Mouse (Mus musculus): ENCODE measurements around the gene Hes1.
A peak's percentile ranks its signal among the peaks of the same experiment; 100 is the strongest.
"Not testable (repeated sequence)": the region's sequence is repeated elsewhere in the genome, so short reads cannot be mapped to it uniquely, and the experiment has no call there.

Hes1 gene

GRCm38 (mm10) chr16:30069950-30070770, 6.0 kb downstream of the Hes1 start:
- peak; percentile 82 for DNase-seq (ENCODE audit: low spot score)

- DNase-seq (ENCODE audit: low spot score) = peak; percentile 81
These were observed 6.6 kb downstream of the Hes1 start for GRCm38 (mm10) chr16:30070771-30071191.

- no peak for DNase-seq (ENCODE audit: low spot score)
These were observed 9.1 kb downstream of the Hes1 start for GRCm38 (mm10) chr16:30073317-30073716.

GRCm38 (mm10) chr16:30081498-30081897, 17.3 kb downstream of the Hes1 start:
- no peak for DNase-seq (ENCODE audit: low spot score)

GRCm38 (mm10) chr16:30081980-30082379, 17.8 kb downstream of the Hes1 start:
- DNase-seq (ENCODE audit: low spot score) = no peak

- no peak for DNase-seq (ENCODE audit: low spot score)
These were observed 18.8 kb downstream of the Hes1 start for GRCm38 (mm10) chr16:30082965-30083364.

- no peak for DNase-seq (ENCODE audit: low spot score)
These were observed 19.4 kb downstream of the Hes1 start for GRCm38 (mm10) chr16:30083536-30083935.

- DNase-seq (ENCODE audit: low spot score) = no peak
These were observed 24.5 kb downstream of the Hes1 start for GRCm38 (mm10) chr16:30088646-30089045.

GRCm38 (mm10) chr16:30090200-30090865, 26.1 kb downstream of the Hes1 start:
- no peak for DNase-seq (ENCODE audit: low spot score)

- DNase-seq (ENCODE audit: low spot score) = no peak
These were observed 31.9 kb downstream of the Hes1 start for GRCm38 (mm10) chr16:30096050-30096449.

GRCm38 (mm10) chr16:30096475-30096874, 32.3 kb downstream of the Hes1 start:
- DNase-seq (ENCODE audit: low spot score) = peak; percentile 32

GRCm38 (mm10) chr16:30099124-30099523, 34.9 kb downstream of the Hes1 start:
- no peak for DNase-seq (ENCODE audit: low spot score)

- no peak for DNase-seq (ENCODE audit: low spot score)
These were observed 38.1 kb downstream of the Hes1 start for GRCm38 (mm10) chr16:30102149-30102915.

- no peak for DNase-seq (ENCODE audit: low spot score)
These were observed 38.8 kb downstream of the Hes1 start for GRCm38 (mm10) chr16:30102982-30103381.

GRCm38 (mm10) chr16:30103495-30103894, 39.3 kb downstream of the Hes1 start:
- no peak for DNase-seq (ENCODE audit: low spot score)

GRCm38 (mm10) chr16:30104363-30104762, 40.2 kb downstream of the Hes1 start:
- DNase-seq (ENCODE audit: low spot score) = no peak

- DNase-seq (ENCODE audit: low spot score) = no peak
These were observed 41.3 kb downstream of the Hes1 start for GRCm38 (mm10) chr16:30105476-30105875.

GRCm38 (mm10) chr16:30108167-30108566, 44.0 kb downstream of the Hes1 start:
- not testable (repeated sequence) for DNase-seq (ENCODE audit: low spot score)

GRCm38 (mm10) chr16:30110466-30110865, 46.3 kb downstream of the Hes1 start:
- no peak for DNase-seq (ENCODE audit: low spot score)

GRCm38 (mm10) chr16:30111069-30111468, 46.9 kb downstream of the Hes1 start:
- no peak for DNase-seq (ENCODE audit: low spot score)

- no peak for DNase-seq (ENCODE audit: low spot score)
These were observed 47.4 kb downstream of the Hes1 start for GRCm38 (mm10) chr16:30111566-30111965.

- no peak for DNase-seq (ENCODE audit: low spot score)
These were observed 49.0 kb downstream of the Hes1 start for GRCm38 (mm10) chr16:30113170-30113569.

- DNase-seq (ENCODE audit: low spot score) = no peak
These were observed 49.6 kb downstream of the Hes1 start for GRCm38 (mm10) chr16:30113800-30114199.
